Mouse (Mus musculus): Measurements from ENCODE around the gene Dvl2. TPM values are rescaled to one million over a fixed set of nuclear protein-coding genes. Genes with fewer than 3 reads are reported as not detected.

The Dvl2 gene
- polyA plus RNA-seq, 1 experiment from 2014 or later = 34.6 TPM

GRCm38 (mm10) chr11:70045435-70045834 lies 45.0 kb downstream of the Dvl2 start:
- Histone ChIP-seq H3K9ac (replicated peaks; ENCODE audit: low read depth, low read length) (no peak overlapping the region), H3K4me1 (replicated peaks; ENCODE audit: control insufficient read depth, insufficient read depth, low read length) (peaks cover 4% of the 10 kb centered on the region), H3K36me3 (ENCODE audit: control insufficient read depth, insufficient read depth) (peaks cover 27% of the 10 kb centered on the region), H3K27ac (ENCODE audit: low read length) (no peak overlapping the region), H3K27me3 (replicated peaks; ENCODE audit: control insufficient read depth, insufficient read depth, low read length) (no peaks in the 10 kb centered on the region), H3K4me3 (replicated peaks; ENCODE audit: low read length) (no peak overlapping the region), H3K9me3 (ENCODE audit: control insufficient read depth, low read length) (no peaks in the 10 kb centered on the region), H3K4me2 (ENCODE audit: low read length) (no peak overlapping the region)
- ATAC-seq = no peak
- 53% methylated on average over 9 of the region's 9 CpGs for WGBS

- Histone ChIP-seq H3K27ac (ENCODE audit: low read length) (no peak overlapping the region), H3K9me3 (ENCODE audit: control insufficient read depth, low read length) (no peaks in the 10 kb centered on the region), H3K36me3 (ENCODE audit: control insufficient read depth, insufficient read depth) (peaks cover 7% of the 10 kb centered on the region; the same call in 1 of the 2 replicates), H3K4me1 (replicated peaks; ENCODE audit: control insufficient read depth, insufficient read depth, low read length) (peaks cover 4% of the 10 kb centered on the region; the same call in 1 of the 2 replicates), H3K27me3 (replicated peaks; ENCODE audit: control insufficient read depth, insufficient read depth, low read length) (no peaks in the 10 kb centered on the region), H3K4me2 (ENCODE audit: low read length) (no peak overlapping the region), H3K9ac (replicated peaks; ENCODE audit: low read depth, low read length) (no peak overlapping the region), H3K4me3 (replicated peaks; ENCODE audit: low read length) (no peak overlapping the region)
- no peak for ATAC-seq
- WGBS = 53% methylated on average over 6 of the region's 6 CpGs
These were observed 49.0 kb downstream of the Dvl2 start for GRCm38 (mm10) chr11:70049366-70049765.

GRCm38 (mm10) chr11:70049816-70050215 lies 49.4 kb downstream of the Dvl2 start:
- WGBS = 63% methylated on average over 10 of the region's 10 CpGs
- no peaks in the 10 kb centered on the region for H3K27me3 ChIP-seq (replicated peaks; ENCODE audit: control insufficient read depth, insufficient read depth, low read length)

GRCm38 (mm10) chr11:70053156-70053555 lies 52.8 kb downstream of the Dvl2 start:
- Histone ChIP-seq H3K27ac (ENCODE audit: low read length) (no peak overlapping the region), H3K4me3 (replicated peaks; ENCODE audit: low read length) (no peak overlapping the region), H3K4me2 (ENCODE audit: low read length) (no peak overlapping the region), H3K9me3 (ENCODE audit: control insufficient read depth, low read length) (no peaks in the 10 kb centered on the region), H3K27me3 (replicated peaks; ENCODE audit: control insufficient read depth, insufficient read depth, low read length) (no peaks in the 10 kb centered on the region), H3K36me3 (ENCODE audit: control insufficient read depth, insufficient read depth) (no peaks in the 10 kb centered on the region), H3K9ac (replicated peaks; ENCODE audit: low read depth, low read length) (no peak overlapping the region), H3K4me1 (replicated peaks; ENCODE audit: control insufficient read depth, insufficient read depth, low read length) (peaks cover 7% of the 10 kb centered on the region; the same call in 1 of the 2 replicates)
- WGBS = 61% methylated on average over 7 of the region's 7 CpGs
- no peak for ATAC-seq

More at GRCm38 (mm10) chr11:70049816-70050215, 49.4 kb downstream of the Dvl2 start:
- Histone ChIP-seq H3K9me3 (ENCODE audit: control insufficient read depth, low read length) (no peaks in the 10 kb centered on the region), H3K9ac (replicated peaks; ENCODE audit: low read depth, low read length) (no peak overlapping the region), H3K4me1 (replicated peaks; ENCODE audit: control insufficient read depth, insufficient read depth, low read length) (peaks cover 4% of the 10 kb centered on the region; the same call in 1 of the 2 replicates), H3K4me2 (ENCODE audit: low read length) (no peak overlapping the region), H3K27ac (ENCODE audit: low read length) (no peak overlapping the region), H3K36me3 (ENCODE audit: control insufficient read depth, insufficient read depth) (peaks cover 3% of the 10 kb centered on the region; the same call in 1 of the 2 replicates), H3K4me3 (replicated peaks; ENCODE audit: low read length) (no peak overlapping the region)
- no peak for ATAC-seq

- no peak for ATAC-seq
- no peak within 1 kb of the TSS for H3K27ac ChIP-seq (ENCODE audit: low read length)
- H3K4me2 ChIP-seq (ENCODE audit: low read length) = no peak within 1 kb of the TSS
- peaks cover 5% of the 10 kb centered on the region; the same call in 1 of the 2 replicates for H3K4me1 ChIP-seq (replicated peaks; ENCODE audit: control insufficient read depth, insufficient read depth, low read length)
- H3K9ac ChIP-seq (replicated peaks; ENCODE audit: low read depth, low read length) = no peak within 1 kb of the TSS
- no peaks in the 10 kb centered on the region for H3K36me3 ChIP-seq (ENCODE audit: control insufficient read depth, insufficient read depth)
- H3K9me3 ChIP-seq (ENCODE audit: control insufficient read depth, low read length) = no peaks in the 10 kb centered on the region
- 84% methylated on average over 10 of the region's 10 CpGs for WGBS
- no peaks in the 10 kb centered on the region for H3K27me3 ChIP-seq (replicated peaks; ENCODE audit: control insufficient read depth, insufficient read depth, low read length)
- H3K4me3 ChIP-seq (replicated peaks; ENCODE audit: low read length) = no peak within 1 kb of the TSS
These were observed 53.6 kb downstream of the Dvl2 start, which contains the start of gene Asgr1 for GRCm38 (mm10) chr11:70053898-70054570. Gene Asgr1, plus strand, starts transcription at chr11:70054085.

- no peaks in the 10 kb centered on the region for H3K36me3 ChIP-seq (ENCODE audit: control insufficient read depth, insufficient read depth)
- H3K9ac ChIP-seq (replicated peaks; ENCODE audit: low read depth, low read length) = no peak overlapping the region
These were observed 55.3 kb downstream of the Dvl2 start for GRCm38 (mm10) chr11:70055618-70056214.

GRCm38 (mm10) chr11:70057805-70058204 lies 57.4 kb downstream of the Dvl2 start:
- H3K4me3 ChIP-seq (replicated peaks; ENCODE audit: low read length) = no peak overlapping the region
- H3K9me3 ChIP-seq (ENCODE audit: control insufficient read depth, low read length) = no peaks in the 10 kb centered on the region
- H3K36me3 ChIP-seq (ENCODE audit: control insufficient read depth, insufficient read depth) = no peaks in the 10 kb centered on the region
- H3K27me3 ChIP-seq (replicated peaks; ENCODE audit: control insufficient read depth, insufficient read depth, low read length) = no peaks in the 10 kb centered on the region
- H3K4me2 ChIP-seq (ENCODE audit: low read length) = no peak overlapping the region
- 0 out of 2 replicates have a peak, but pooled peaks cover 3% of the 10 kb centered on the region for H3K4me1 ChIP-seq (replicated peaks; ENCODE audit: control insufficient read depth, insufficient read depth, low read length)
- H3K9ac ChIP-seq (replicated peaks; ENCODE audit: low read depth, low read length) = no peak overlapping the region
- 78% methylated on average over 9 of the region's 9 CpGs for WGBS
- H3K27ac ChIP-seq (ENCODE audit: low read length) = no peak overlapping the region
- ATAC-seq = no peak

More at GRCm38 (mm10) chr11:70055618-70056214, 55.3 kb downstream of the Dvl2 start:
- Histone ChIP-seq H3K9me3 (ENCODE audit: control insufficient read depth, low read length) (no peaks in the 10 kb centered on the region), H3K27me3 (replicated peaks; ENCODE audit: control insufficient read depth, insufficient read depth, low read length) (no peaks in the 10 kb centered on the region), H3K4me3 (replicated peaks; ENCODE audit: low read length) (no peak overlapping the region), H3K4me2 (ENCODE audit: low read length) (no peak overlapping the region; the same call in 1 of the 2 replicates), H3K27ac (ENCODE audit: low read length) (no peak overlapping the region), H3K4me1 (replicated peaks; ENCODE audit: control insufficient read depth, insufficient read depth, low read length) (0 out of 2 replicates have a peak, but pooled peaks cover 3% of the 10 kb centered on the region)
- ATAC-seq = peak; percentile 61
- 23% methylated on average over 18 of the region's 18 CpGs for WGBS

GRCm38 (mm10) chr11:70059930-70060329 lies 59.5 kb downstream of the Dvl2 start:
- H3K4me2 ChIP-seq (ENCODE audit: low read length) = no peak overlapping the region
- H3K9ac ChIP-seq (replicated peaks; ENCODE audit: low read depth, low read length) = no peak overlapping the region
- H3K9me3 ChIP-seq (ENCODE audit: control insufficient read depth, low read length) = peaks cover 2% of the 10 kb centered on the region; the same call in 1 of the 2 replicates
- H3K4me3 ChIP-seq (replicated peaks; ENCODE audit: low read length) = no peak overlapping the region
- no peaks in the 10 kb centered on the region for H3K36me3 ChIP-seq (ENCODE audit: control insufficient read depth, insufficient read depth)
- 69% methylated on average over 6 of the region's 6 CpGs for WGBS
- ATAC-seq = no peak
- no peaks in the 10 kb centered on the region for H3K27me3 ChIP-seq (replicated peaks; ENCODE audit: control insufficient read depth, insufficient read depth, low read length)
- H3K27ac ChIP-seq (ENCODE audit: low read length) = no peak overlapping the region
- H3K4me1 ChIP-seq (replicated peaks; ENCODE audit: control insufficient read depth, insufficient read depth, low read length) = 0 out of 2 replicates have a peak, but pooled peaks cover 3% of the 10 kb centered on the region

Data from forebrain, embryonic 16.5 days (tissue).